Mouse (Mus musculus) lung, postnatal 10 days (tissue): ENCODE results near the gene Pde3a.
"Not testable (repeated sequence)": the region's sequence is repeated elsewhere in the genome, so short reads cannot be mapped to it uniquely, and the experiment has no call there.

Source experiments
- DNase-seq: peaks from one replicate; pipeline ENCODE4 v3.0.0; 2021

The Pde3a gene

GRCm38 (mm10) chr6:141267888-141268570 is 19.0 kb downstream of the Pde3a start:
- no peak for DNase-seq

GRCm38 (mm10) chr6:141268871-141269270 is 19.8 kb downstream of the Pde3a start:
- no peak for DNase-seq

- DNase-seq = no peak
Observed at GRCm38 (mm10) chr6:141271133-141271532, 22.1 kb downstream of the Pde3a start.

DNA sequence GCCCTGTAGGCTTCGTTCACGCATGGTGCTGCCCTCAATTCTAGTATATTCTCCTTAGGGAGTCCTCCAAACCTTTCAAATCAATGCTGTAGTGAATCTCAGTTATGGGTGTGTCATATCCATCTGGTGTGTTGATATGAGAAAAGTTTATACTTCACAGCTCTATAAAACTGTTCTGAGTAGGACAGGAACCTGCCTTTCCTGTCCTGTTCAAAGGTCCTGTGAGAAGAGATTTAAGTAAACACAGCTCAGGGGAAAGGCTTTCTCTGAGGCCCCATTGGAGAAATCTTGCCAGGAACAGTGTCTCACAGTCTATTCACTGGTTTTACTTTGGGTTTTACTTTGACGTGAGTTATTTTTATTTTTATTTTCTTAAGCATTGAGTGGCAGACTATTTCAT is 22.5 kb downstream of the Pde3a start:
- no peak for DNase-seq

DNA sequence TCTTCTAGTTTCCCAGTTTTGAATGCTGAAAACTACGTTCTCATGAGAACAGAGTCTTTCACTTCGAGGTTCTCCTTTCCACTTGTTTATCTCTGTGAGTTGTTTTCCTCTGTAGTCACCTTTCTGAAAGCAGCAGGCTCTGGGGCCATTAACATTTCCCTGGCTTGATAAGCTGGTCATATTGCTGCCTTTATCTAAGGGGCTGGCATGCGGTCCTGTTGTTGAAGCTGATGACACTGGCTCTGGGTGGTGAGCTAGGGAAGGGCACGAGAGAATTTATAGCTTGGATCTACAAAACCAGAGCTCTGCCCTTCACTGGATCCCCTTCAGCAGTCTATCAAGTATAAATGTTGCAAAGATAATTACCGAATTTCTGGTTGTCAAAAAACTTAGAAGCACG is 24.6 kb downstream of the Pde3a start:
- no peak for DNase-seq

DNA sequence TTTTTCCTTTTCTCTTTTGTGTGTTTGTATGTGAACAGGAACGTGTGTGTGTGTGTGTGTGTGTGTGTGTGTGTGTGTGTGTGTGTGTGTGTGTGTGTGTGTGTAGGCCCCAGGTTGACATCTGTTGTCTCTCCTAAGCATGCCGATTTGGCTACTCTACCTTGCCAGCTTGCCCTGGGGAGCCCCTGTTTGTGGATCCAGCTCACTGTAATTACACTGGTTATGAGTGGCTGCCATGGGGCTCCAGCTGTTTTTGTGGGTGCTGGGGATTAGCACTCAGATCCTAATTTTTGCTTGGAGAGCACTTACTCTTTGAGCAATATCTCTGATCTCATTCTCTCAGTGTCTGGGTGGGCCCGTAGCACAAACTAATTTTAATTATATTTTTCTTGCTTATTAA is 32.6 kb downstream of the Pde3a start:
- no peak for DNase-seq

GRCm38 (mm10) chr6:141282796-141283195 is 33.7 kb downstream of the Pde3a start:
- no peak for DNase-seq

DNA sequence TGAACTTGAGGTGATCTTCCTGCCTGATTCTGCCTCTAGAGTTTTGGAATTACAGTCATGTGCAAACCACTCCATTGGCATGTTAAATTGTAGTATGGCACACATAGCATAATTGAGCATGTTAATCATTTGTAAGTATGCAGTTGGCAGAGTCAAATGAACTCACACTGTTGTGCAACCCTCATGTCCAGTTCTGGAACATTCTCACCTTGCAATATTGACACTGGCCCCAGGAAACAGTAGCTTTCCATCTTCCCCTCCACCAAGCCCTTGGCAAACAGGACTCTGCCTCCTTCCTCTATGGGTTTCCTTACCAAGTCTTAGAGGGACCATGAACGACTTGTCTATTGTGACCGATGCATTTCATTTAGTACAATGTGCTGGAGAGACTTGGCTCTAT is 42.1 kb downstream of the Pde3a start:
- DNase-seq = no peak

- DNase-seq = no peak
Observed at GRCm38 (mm10) chr6:141292826-141293459, 43.9 kb downstream of the Pde3a start.

DNA sequence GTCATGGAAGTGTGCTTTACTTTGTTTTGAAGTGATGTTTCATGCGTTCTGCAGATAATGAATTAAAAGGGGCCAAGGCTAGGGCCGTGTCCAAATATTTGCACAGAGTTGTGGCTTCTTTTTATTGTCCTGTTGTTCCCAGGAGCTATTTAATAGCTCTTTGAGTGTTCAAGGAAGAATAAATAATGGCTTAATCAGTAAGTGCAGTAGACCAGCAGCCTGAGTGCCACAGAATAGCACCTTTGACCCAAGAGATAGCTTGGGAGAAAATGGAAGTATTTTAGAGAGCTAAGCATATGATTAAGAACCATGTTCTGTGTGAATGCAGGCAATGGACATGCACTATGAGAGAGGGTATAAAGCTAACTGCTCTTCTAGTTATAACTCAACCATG is 44.4 kb downstream of the Pde3a start:
- DNase-seq = no peak

DNA sequence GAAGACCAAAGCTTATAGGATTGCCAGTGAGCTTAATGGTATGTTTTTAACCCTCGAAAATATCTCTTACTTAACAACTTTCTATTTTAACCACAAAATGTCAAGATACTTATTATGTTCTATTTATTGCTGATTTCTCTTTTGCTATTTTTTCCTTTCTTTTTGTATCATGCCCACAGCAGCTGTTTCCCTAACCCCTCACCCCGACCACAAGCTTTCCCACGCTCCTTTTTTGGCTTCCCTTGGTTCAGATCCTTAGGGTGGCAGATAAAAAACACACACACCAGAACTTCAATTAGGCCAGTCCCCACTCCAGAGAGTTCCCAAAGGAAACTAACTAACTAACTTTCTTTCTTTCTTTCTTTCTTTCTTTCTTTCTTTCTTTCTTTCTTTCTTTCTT is 46.2 kb downstream of the Pde3a start:
- peak; percentile 16 for DNase-seq

DNA sequence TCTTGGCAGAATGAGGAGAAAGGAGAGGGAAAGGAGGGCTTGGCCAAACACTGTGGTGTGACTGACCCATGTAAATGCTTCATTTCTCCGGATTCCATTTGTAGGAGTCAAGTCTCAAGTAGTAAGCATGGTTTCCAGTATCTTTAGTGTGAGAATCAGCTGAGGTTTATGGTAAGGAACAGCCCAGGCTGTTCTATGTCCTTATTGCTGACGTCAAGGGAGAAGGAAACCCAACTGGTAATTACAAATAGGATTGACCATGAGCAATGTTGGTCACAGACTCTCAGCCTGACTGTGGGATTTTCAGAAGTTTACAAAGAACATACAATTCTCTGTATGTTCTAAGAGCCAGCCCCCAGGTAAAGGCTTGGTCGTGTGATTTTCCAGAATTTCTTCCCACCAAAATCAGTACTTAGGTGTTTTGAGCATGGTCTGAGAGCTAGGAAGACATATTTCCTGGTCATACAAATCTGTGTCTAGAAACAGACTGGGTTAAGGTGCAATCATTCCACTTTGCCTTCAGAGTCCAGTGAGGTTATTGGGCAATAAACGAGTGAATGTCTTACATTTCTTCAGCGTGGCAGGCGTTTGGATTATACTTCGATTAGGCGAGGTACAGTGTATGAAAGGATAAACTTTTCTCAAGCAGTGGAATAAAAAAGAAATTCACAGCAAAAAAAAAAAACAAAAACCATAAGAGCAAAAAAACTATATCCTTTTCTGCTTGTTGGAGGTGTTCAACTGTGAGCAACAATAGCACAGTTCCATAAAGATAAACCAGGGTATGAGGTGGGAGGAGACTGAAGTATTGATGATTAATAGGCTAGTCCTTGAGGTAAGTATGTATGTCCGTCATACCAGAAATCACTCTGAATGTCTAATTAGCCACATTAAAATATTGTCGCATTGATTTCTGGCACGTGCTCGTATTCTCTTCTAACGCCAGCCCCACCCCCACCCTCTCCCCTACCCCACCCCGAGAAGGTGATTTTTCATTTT is 53.0 kb downstream of the Pde3a start:
- DNase-seq = no peak

- no peak for DNase-seq
Observed at GRCm38 (mm10) chr6:141302842-141303241, 53.8 kb downstream of the Pde3a start.

GRCm38 (mm10) chr6:141307326-141307725 is 58.3 kb downstream of the Pde3a start:
- DNase-seq = no peak

DNA sequence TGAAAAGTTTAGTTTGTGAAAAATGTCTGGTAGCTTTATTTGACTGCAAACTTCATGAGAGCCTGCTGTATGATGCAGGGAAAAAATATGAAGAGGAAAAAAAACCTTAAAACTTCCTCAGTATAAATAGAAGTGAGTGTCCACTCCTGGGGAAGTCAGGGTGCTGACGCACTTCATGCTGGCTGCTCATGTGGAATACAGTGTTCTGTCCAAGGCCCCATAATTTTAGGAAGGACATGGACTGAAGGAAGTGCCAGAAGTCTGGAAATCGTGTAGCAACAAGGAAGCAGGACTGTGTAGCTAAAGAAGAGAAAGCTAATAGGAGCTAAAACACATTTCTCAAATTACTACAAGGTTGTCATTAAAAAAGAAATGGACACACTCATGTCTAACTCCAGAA is 59.4 kb downstream of the Pde3a start:
- DNase-seq = no peak

DNA sequence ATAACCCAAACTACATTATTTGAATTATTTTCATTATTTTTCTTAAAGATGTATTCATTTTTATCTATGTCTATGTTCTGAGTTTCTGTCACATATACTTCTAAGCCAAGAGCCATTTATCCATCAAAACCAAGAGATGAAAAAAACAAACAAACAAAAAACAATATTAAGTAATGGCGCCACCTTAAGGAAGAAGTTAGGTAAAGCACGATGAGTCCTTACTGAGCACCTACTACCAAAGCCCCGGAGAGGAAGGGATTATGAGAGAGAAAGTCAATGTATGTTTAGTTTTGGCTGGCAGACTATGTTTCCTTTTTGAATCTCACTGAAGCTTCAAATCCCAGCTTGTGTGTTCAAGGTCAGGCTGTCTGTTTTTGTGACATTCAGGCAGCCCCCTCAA is 60.8 kb downstream of the Pde3a start:
- DNase-seq = no peak

- DNase-seq = no peak
Observed at GRCm38 (mm10) chr6:141310351-141310750, 61.3 kb downstream of the Pde3a start.

GRCm38 (mm10) chr6:141311615-141312014 is 62.5 kb downstream of the Pde3a start:
- DNase-seq = peak; percentile 72

GRCm38 (mm10) chr6:141313112-141313511 is 64.0 kb downstream of the Pde3a start:
- no peak for DNase-seq

- no peak for DNase-seq
Observed at GRCm38 (mm10) chr6:141318440-141318839, 69.4 kb downstream of the Pde3a start.

DNA sequence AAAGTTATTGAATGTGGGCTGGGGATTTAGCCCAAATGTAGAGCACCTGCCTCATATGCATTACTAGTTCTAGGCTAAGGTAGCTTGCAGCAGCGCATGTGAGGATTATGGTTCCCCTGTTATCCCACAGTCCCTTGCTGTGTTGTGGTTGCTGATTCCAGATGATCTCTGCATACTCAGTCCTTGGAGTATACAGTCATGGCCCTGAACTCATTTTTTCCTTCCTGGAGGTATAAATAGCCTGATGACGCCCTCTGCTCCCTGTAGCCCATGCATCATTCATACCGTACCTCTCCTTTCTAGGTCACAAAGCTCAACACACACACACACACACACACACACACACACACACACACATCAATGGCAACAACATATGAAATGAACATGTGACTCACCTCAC is 72.2 kb downstream of the Pde3a start:
- no peak for DNase-seq

DNA sequence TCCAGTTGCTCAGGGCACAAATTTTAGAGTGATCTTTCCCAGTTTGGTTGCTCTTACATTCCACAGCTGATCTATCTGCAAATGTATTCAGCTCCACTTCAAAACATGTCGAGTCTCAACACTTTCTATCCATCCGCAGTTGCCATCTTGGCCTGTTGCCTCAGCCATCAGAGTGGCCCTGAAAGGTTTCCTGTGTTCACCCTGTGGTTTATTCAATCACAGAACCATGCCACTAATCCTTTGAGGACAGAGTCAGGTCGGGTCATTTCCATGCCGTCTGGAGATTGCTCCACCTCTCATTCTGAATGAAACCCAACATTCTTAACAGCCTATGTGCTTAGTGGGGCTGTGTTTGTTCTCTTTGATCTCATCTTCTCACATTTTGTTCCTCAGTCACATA is 73.9 kb downstream of the Pde3a start:
- no peak for DNase-seq

DNA sequence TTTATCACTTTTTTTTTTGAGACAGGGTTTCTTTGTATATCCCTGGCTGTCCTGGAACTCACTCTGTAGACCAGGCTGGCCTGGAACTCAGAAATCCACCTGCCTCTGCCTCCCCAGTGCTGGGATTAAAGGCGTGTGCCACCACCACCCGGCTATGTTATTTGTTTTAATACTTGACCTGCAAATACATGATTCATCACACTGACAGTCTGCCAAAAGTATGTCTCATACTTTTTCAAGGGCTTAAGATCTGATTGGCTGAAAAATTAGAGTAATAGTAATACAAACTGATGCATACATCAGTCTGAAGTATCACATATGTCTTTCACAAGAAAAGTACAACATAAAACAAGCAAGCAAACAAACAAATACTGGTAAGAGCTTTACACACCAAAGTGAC is 78.1 kb downstream of the Pde3a start:
- not testable (repeated sequence) for DNase-seq

DNA sequence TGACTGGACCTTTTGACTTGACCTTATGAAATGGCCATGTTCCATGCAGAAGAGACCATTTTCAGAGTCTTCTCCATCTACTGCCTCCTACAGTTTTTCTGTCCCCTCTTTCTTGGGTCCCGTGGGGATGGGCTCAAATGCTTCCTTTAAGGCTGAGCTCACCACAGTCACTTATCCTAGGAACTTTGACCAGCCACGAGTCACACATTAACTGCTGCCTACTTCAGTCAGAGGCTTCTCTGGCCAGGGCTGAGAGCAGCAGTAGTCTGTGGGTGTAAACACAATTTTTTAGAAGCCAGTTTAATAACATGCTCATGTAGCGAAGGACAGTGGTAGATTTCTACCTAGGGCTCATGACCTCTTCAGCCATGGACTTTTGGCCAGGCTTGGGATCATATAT is 79.0 kb downstream of the Pde3a start:
- no peak for DNase-seq
